Mouse (Mus musculus): ENCODE measurements around the gene Pik3c2g.
A peak's percentile ranks its signal among the peaks of the same experiment; 100 is the strongest.

- TF ChIP-seq CTCF (conservative IDR thresholded peaks at IDR 0.05; ENCODE audit: low read length) (peak; percentile 21), NANOG (IDR thresholded peaks at IDR 0.05; ENCODE audit: borderline replicate concordance, low read length) (no peak)
Observed at GRCm38 (mm10) chr6:139538469-139538868, 48.6 kb upstream of the Pik3c2g start.

Measured in E14TG2a.4 (cell line).